Mouse (Mus musculus) E14TG2a.4 (cell line): ENCODE measurements around the gene Tril.

Experiments used
- H3K27me3 ChIP-seq: 2 replicates; pipeline ENCODE4 v1.6.1; 2014; ENCODE audit warnings: low read length, control low read depth; ENCODE audit not compliant: insufficient read depth
- H3K36me3 ChIP-seq: 2 replicates; pipeline ENCODE4 v1.6.1; 2014; ENCODE audit warnings: low read length, control low read depth; ENCODE audit not compliant: insufficient read depth
- H3K4me1 ChIP-seq: replicated peaks from 2 replicates; pipeline ENCODE4 v1.6.1; 2014; ENCODE audit warnings: low read depth, low read length, control low read depth
- H3K4me3 ChIP-seq: replicated peaks from 2 replicates; pipeline ENCODE4 v1.5.1; 2014; ENCODE audit warnings: mild to moderate bottlenecking, low read length
- H3K9me3 ChIP-seq: 2 replicates; pipeline ENCODE4 v1.6.1; 2014; ENCODE audit warnings: low read length, control low read depth
- CTCF ChIP-seq: conservative IDR thresholded peaks from 2 replicates; pipeline ENCODE4 v1.5.1; 2014; ENCODE audit warnings: low read length
- NANOG ChIP-seq: IDR thresholded peaks from 2 replicates; pipeline ENCODE4 v1.6.1; 2014; ENCODE audit warnings: borderline replicate concordance, low read length, mixed read lengths
- POU5F1 ChIP-seq: IDR thresholded peaks from 2 replicates; pipeline ENCODE4 v1.6.1; 2014; ENCODE audit warnings: low read length, borderline replicate concordance

Gene Tril

DNA sequence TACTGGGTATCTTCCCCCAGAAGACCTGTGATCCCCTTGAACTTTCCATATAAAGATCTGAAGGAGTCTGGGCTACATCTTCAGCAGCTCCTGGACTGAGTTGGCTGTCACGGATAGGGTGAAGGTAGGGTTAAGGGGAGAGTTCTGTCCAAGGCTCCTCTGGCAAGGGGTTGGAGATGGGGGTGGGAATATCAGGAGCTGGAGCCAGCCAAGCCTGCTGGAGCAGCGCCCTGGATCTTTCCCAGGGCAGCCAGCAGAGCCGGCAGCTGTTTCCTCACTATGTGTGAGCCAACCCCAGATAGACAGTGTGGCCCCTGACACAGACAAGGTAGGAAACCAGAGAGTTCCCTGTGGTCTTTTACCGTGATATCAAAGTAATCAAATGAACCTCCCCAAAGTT is 4.6 kb upstream of the Tril start:
- H3K36me3 ChIP-seq: no peaks in the 10 kb centered on the region
- H3K4me3 ChIP-seq: no peak overlapping the region
- TF ChIP-seq POU5F1 (no peak), NANOG (no peak), CTCF (no peak)
- H3K9me3 ChIP-seq: peaks cover 4% of the 10 kb centered on the region; the same call in 1 of the 2 replicates
- H3K27me3 ChIP-seq: peaks cover 58% of the 10 kb centered on the region
- H3K4me1 ChIP-seq: peaks cover 10% of the 10 kb centered on the region

DNA sequence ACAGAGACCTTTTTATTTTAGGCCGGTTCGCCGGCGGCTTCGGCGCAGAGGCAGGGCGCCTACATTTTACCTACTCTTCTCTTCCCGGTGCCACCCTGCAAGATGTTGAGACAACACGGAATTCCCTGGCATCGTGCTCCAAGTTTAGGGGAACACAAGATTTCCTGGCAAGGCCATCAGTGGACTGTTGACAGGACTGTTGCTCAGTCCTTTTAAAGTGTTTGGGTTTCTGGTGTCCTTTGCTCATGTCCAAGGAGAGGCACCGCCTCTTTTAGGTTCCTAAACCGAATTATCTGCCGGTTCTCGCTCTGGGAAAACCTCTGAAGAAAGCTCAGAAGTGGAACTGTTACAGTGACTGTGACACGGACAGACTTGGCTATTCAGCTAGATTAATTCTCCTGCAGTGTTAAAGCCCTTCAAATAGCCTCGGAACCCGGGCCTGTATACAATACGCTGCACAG is 441 bp upstream of the Tril start:
- H3K27me3 ChIP-seq: peaks cover 90% of the 10 kb centered on the region
- no peaks in the 10 kb centered on the region for H3K9me3 ChIP-seq
- H3K36me3 ChIP-seq: no peaks in the 10 kb centered on the region
- no peak for TF ChIP-seq CTCF
- no peak for TF ChIP-seq POU5F1
- TF ChIP-seq NANOG: no peak
- peaks cover 38% of the 10 kb centered on the region for H3K4me1 ChIP-seq
- peak overlapping the region; percentile 78 for H3K4me3 ChIP-seq

DNA sequence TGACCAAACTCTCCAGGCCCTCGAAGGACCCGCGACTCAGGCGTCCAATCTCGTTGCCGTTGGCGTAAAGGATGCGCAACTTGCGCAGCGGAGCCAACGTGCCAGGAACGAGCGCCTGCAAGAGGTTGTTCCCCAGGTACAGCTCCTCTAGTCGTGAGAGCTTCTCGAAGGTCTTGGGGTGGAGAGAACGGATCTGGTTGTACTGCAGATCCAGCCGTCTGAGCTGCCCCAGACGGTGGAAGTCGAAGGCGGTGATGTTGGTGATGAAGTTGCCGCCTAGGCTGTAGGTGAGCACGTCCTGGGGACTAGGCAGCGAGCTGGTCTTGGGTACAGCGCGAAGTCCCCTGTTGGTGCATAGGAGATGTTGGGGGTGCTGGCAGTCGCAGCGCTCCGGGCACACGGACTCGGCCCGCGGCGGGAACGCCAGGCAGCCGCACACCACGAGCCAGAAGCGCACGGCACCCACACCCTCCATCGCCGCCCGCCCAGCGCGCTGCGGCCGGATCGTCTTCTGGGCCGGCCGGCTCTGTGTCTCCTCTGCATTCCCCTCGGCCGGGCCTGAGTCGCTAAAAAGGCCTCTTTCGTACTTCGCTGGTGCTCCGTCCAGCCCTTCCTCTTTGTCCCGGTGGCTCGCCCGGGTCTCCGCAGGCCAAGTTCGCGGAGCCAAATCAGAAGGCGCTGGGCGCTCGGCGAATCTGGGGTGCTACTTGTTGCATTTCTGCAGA is 707 bp downstream of the Tril start:
- Histone ChIP-seq H3K4me1 (peaks cover 38% of the 10 kb centered on the region), H3K36me3 (no peaks in the 10 kb centered on the region), H3K9me3 (no peaks in the 10 kb centered on the region), H3K4me3 (peak overlapping the region; percentile 78), H3K27me3 (peaks cover 87% of the 10 kb centered on the region)
- TF ChIP-seq NANOG (no peak), CTCF (no peak), POU5F1 (no peak)

DNA sequence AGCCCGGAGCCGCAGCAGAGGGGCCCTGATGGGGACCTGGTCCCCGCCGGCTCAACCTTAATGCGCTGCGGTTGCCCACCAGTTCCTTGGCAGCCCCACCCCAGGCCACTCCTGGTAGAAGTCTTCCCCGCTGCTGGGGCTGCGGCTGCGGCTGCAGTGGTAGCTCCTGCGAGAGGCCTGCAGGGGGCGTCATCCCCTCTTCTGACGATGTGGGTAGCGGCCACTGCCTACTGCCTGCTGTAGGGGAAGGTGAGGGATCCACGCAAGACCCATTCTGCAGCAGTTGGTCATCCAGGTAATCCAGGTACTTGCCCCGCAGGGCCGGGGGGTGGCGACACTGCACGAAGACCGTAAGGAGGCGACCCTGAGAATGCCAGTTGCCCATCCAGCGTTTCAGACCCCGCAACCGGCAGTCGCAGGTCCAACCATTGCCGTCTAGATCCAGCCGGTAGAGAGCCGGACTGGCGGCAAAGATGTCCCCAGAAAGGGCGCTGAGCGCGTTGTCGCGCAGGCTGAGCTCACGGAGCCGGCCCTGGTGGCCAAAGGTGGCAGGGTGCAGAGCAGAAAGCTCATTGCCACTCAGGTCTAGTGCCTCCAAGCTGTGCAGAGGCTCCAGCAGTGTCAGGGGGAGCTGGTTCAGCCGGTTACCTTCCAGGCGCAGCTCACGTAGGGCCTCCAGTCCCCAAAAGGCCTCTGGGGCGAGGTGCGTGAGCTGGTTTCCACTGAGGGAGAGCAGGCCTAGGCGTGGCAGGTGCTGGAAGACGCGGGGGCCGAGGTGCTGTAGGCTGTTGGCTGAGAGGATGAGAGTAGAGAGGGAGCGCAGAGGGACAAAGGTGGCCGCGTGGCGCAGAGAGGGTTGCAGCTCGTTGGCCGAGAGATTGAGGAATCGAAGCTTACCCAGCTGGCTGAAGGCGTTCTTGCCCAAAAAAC is 1.6 kb downstream of the Tril start:
- peak; percentile 46 for TF ChIP-seq CTCF
- no peak for TF ChIP-seq NANOG
- Histone ChIP-seq H3K27me3 (peaks cover 80% of the 10 kb centered on the region), H3K4me3 (peak overlapping the region; percentile 78), H3K36me3 (no peaks in the 10 kb centered on the region), H3K4me1 (peaks cover 38% of the 10 kb centered on the region), H3K9me3 (no peaks in the 10 kb centered on the region)

DNA sequence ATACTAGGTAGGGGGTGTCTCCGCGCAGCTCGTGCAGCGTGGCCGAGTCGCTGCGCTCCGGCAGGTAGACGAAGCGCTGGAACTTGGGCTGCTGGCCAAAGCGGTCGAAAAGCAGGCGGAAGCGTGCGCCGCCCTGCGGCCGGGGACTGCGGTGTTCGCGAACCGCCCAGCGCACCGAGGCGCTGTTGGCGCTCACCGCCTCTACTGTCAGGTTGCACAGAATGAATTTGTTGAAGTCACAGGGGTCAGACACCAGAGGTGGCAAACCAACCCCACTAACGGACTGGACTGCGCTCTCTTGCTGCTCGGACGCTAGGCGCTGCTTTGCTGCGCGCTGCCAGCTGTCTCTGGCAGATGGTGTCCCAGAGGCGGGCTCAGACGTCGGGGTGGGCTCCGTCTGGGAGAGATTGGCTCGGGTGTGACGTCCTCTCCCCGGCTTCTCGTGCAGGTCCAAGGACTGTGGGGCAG is 2.3 kb downstream of the Tril start:
- Histone ChIP-seq H3K27me3 (peaks cover 75% of the 10 kb centered on the region), H3K36me3 (no peaks in the 10 kb centered on the region), H3K9me3 (peaks cover 4% of the 10 kb centered on the region; the same call in 1 of the 2 replicates), H3K4me3 (peak overlapping the region; percentile 78), H3K4me1 (peaks cover 36% of the 10 kb centered on the region)
- TF ChIP-seq CTCF: no peak
- no peak for TF ChIP-seq POU5F1
- TF ChIP-seq NANOG: no peak

- TF ChIP-seq NANOG (no peak), CTCF (no peak), POU5F1 (no peak)
- peaks cover 34% of the 10 kb centered on the region for H3K4me1 ChIP-seq
- peaks cover 70% of the 10 kb centered on the region for H3K27me3 ChIP-seq
- H3K36me3 ChIP-seq: no peaks in the 10 kb centered on the region
- H3K4me3 ChIP-seq: peak overlapping the region; percentile 78
- H3K9me3 ChIP-seq: peaks cover 5% of the 10 kb centered on the region; the same call in 1 of the 2 replicates
Measured at GRCm38 (mm10) chr6:53817763-53818174, 2.9 kb downstream of the Tril start.

DNA sequence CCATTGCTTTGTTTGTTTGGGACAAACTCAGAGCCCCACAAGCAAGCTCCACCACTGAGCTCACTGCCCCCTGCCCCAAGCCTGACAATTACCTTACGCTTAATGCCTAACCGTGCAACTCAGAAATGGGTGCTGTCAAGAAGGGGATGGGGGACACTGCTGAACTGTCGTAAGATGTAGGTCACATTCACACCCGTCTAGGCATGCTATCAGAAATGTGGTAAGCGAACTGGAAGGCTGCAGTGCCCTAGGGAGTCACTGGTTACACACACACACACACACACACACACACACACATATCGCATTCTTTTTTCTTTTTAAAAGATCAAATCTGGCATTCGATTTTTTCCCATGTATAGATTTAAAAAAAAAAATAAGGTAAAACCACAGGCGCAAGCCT is 4.0 kb downstream of the Tril start:
- Histone ChIP-seq H3K9me3 (peaks cover 5% of the 10 kb centered on the region; the same call in 1 of the 2 replicates), H3K4me1 (peaks cover 34% of the 10 kb centered on the region), H3K36me3 (no peaks in the 10 kb centered on the region), H3K4me3 (no peak overlapping the region), H3K27me3 (peaks cover 59% of the 10 kb centered on the region)
- TF ChIP-seq NANOG (no peak), POU5F1 (no peak), CTCF (no peak)

DNA sequence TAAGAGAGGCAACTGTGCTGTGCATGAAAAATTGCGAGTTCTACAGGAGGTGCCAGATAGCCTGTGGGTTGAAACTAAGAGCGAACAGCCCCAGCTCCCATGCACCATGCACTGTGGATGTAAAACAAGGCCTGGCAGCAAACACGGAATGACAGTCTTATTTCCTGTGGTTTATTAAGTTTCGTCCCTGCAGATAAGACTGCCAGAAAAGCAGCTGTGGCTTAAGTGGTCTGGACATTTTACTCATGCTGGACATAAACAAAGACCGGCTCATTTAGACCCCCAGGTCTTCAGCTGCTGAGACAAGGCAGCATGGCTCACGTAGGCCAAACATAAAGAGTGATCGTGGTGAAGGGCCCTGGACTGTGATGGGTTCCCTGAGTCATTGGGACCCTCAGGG is 4.9 kb downstream of the Tril start:
- Histone ChIP-seq H3K4me1 (peaks cover 28% of the 10 kb centered on the region), H3K27me3 (peaks cover 49% of the 10 kb centered on the region)

More for the DNA sequence above, 4.9 kb downstream of the Tril start:
- Histone ChIP-seq H3K4me3 (no peak overlapping the region), H3K36me3 (no peaks in the 10 kb centered on the region), H3K9me3 (peaks cover 5% of the 10 kb centered on the region; the same call in 1 of the 2 replicates)
- TF ChIP-seq NANOG (no peak), CTCF (no peak), POU5F1 (no peak)
